ENCODE assay signal across 8 mouse cellular contexts in the genomic region with DNA sequence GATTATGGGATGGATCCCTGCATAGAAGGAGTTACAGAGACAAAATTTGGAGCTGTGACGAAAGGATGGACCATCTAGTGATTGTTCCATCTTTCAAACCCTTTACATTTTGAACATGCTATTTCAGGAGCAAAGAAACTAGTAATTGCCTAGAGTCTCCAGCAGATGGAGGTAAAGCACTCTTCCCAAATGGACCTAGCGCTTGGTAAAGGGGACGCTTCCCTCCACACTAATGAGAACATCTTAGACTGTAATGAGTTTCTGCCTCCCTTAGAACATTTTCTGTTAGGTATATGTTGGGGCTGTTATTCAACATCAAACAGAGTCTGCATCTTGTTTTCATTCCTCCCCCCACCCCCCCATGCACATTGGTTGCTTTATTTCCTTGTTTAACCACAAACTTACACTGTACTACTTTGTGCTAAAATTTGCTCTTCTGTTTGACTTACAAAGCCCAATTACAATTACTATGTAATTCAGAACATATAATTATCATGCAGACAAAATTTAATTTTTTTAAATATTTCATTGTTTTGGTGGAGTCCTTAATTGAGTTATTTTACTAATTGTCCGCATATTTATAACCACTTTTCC.
A peak's percentile ranks its signal among the peaks of the same experiment; 100 is the strongest.
DNase-seq lines count a peak whose midpoint lies in the region; ATAC-seq lines count a peak whose summit lies in the region.

No protein-coding gene starts in this region.

- ATAC-seq in frontal cortex, adult (ENCODE audit: low TSS enrichment) = peak; percentile 98
- peak; percentile 81 to 89; a peak in 3 of 4 replicates for ATAC-seq in hematopoietic stem cell, adult 5-6 weeks (replicated peaks in 1 of 2; ENCODE audit: insufficient read depth in 1 of 2, low FRiP score in 2 of 2, low TSS enrichment in 1 of 2, low read depth in 1 of 2, poor library complexity in 2 of 2, severe bottlenecking in 2 of 2)

- no peak for DNase-seq in frontal cortex, postnatal 25 days (ENCODE audit: low spot score in 2 of 2)
- DNase-seq in 416B (ENCODE audit: low read depth) (peak; percentile 59), adipocyte (ENCODE audit: low spot score) (peak; percentile 51)
- peak; percentile 60 to 73 for DNase-seq in left cerebral cortex, postnatal 14 days (ENCODE audit: low spot score in 2 of 2)
- DNase-seq in retina, adult 2 months (ENCODE audit: low read depth, low spot score) = peak; percentile 28
- no peak for DNase-seq in gastrocnemius, postnatal 4 days (ENCODE audit: low spot score in 2 of 2)

- intact Hi-C loops in left cerebral cortex, postnatal 14 days (cut with DNase I) = loop anchor here (10.0 kb wide), 2 partner anchors 229 to 279 kb away; a partner anchor contains a TSS

Comparison
In these comparisons a context has a peak if more than half of its experiments do, and no peak if none do; other contexts are left out.
1. DNase-seq: peak in 416B (single experiment), adipocyte (single experiment), left cerebral cortex, postnatal 14 days (2 of 2) and retina, adult 2 months (single experiment); none in frontal cortex, postnatal 25 days (0 of 2) and gastrocnemius, postnatal 4 days (0 of 2).